Mouse (Mus musculus): ENCODE results near the gene Nfasc. TPM values are rescaled to one million over a fixed set of nuclear protein-coding genes. Genes with fewer than 3 reads are reported as not detected.

Nfasc gene
- total RNA-seq, 4 experiments from 2014 or later, result 0.24 to 0.88 (median 0.35) TPM

Other genes with a start within 250 kb of the Nfasc start
- gene Tmem81, start 235.6 kb downstream of the Nfasc start, total RNA-seq (2022), result 1 to 10 TPM; 1.5 to 2.6 (median 1.8) TPM
- gene Cntn2, start 198.5 kb downstream of the Nfasc start, total RNA-seq (2022), result 1 to 10 TPM; 2.7 to 4.6 (median 3.5) TPM
- gene Lrrn2, start 138.5 kb upstream of the Nfasc start, total RNA-seq (2022), result 1 to 10 TPM; 3.8 to 6.3 (median 4.7) TPM